Mouse (Mus musculus) colon, adult 2 months (tissue): ENCODE measurements around the gene Gm9972. TPM values are rescaled to one million over a fixed set of nuclear protein-coding genes. Genes with fewer than 3 reads are reported as not detected.

Experiments used
- polyA plus RNA-seq: library from polyadenylated mRNA; depleted of rRNA; stranded (reverse); fragments of >200 nt; gene quantifications from 2 replicates; pipeline ENCODE4 v1.2.3, GENCODE M21; 2012; rRNA removed

The Gm9972 gene
- not detected in 2 replicates for polyA plus RNA-seq

DNA sequence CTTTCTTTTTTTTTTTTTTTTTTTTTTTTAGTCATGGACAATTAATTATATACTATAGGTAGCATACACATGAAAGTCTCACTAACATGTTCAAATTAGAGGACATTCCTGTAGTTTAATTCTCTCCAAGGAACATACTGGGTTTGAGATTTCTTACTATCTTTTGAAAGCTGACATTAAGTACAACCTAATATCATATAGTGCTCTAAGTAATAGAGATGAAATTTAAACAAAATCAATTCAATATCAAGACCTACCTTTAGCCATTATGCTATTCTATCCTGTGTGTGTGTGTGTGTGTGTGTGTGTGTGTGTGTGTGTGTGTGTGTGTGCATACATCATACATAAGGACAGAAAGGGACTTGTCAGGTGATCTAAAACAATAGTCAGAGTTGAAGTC lies at the start of gene Gm9972:
Gene Gm9972 (plus strand): TSS at position 301 of the 400 bp plus-strand sequence.

Other genes starting within 250 kb of the Gm9972 start
- 27.9 and 29.1 TPM in 2 replicates for gene Atp10b, start 114.1 kb downstream of the Gm9972 start, polyA plus RNA-seq